ENCODE assay signal across 15 mouse cellular contexts in the genomic region with DNA sequence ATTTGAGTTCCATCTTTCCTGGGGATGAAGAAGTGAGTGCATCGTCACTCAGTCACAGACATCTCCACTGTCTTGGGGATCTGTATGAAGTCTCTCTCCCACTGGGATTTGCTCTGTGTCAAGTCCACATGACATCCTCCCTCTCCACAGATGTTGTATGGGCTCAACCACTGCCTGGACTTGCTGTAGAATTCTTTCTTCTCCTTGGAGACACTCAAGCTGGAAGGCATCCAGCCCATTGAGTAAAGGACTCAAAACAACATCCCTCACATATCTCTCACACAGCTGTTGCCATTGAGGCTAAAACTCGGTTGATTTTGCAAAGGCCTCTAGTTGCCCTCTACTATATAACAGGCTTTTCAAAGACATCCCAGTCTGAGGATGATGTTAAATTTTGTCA.
DNase-seq lines count a peak whose midpoint lies in the region; ATAC-seq and TF ChIP-seq lines count a peak whose summit lies in the region.
"Had no signal": no experiment of that assay in that cellular context is flagged by ENCODE, and none has a peak within 500 bp of the region (broad histone marks: within the 10 kb centered on the region; RNA-seq: fewer than 3 reads in every experiment).

No protein-coding gene starts in this region.

- H3K27me3 ChIP-seq in forebrain, embryonic 12.5 days, result no peaks in the 10 kb centered on the region
- H3K27me3 ChIP-seq: forebrain, embryonic 13.5 days had no signal

- no peaks in the 10 kb centered on the region for H3K36me3 ChIP-seq in forebrain, embryonic 12.5 days (replicated peaks)

- no peak overlapping the region for H3K4me3 ChIP-seq in olfactory bulb, adult 2 months (ENCODE audit: insufficient read depth, low read depth, low read length)
- no peak overlapping the region for H3K4me3 ChIP-seq in forebrain, embryonic 12.5 days (replicated peaks)
- H3K4me3 ChIP-seq: forebrain, embryonic 13.5 days had no signal

- H3K9ac ChIP-seq in forebrain, embryonic 12.5 days, result no peak overlapping the region
- H3K9ac ChIP-seq: forebrain, embryonic 13.5 days had no signal

- H3K4me1 ChIP-seq in olfactory bulb, adult 2 months (ENCODE audit: control insufficient read depth, insufficient read depth, low read length), result peaks cover 2% of the 10 kb centered on the region; the same call in 1 of the 2 replicates
- no peaks in the 10 kb centered on the region for H3K4me1 ChIP-seq in forebrain, embryonic 12.5 days
- H3K4me1 ChIP-seq: forebrain, embryonic 13.5 days had no signal

- WGBS in olfactory bulb, adult 2 months, result 75% methylated on average over 2 of the region's 2 CpGs
- WGBS in forebrain, embryonic 12.5 days, result 88% methylated on average over 2 of the region's 2 CpGs

- H3K27ac ChIP-seq in olfactory bulb, adult 2 months (ENCODE audit: insufficient read depth, low read depth, low read length), result peak overlapping the region; percentile 75
- no peak overlapping the region for H3K27ac ChIP-seq in forebrain, embryonic 12.5 days
- H3K27ac ChIP-seq: forebrain, embryonic 13.5 days had no signal

- no peak for TF ChIP-seq CTCF in olfactory bulb, adult 2 months (IDR thresholded peaks at IDR 0.05; ENCODE audit: insufficient read depth, low read depth, low read length)

- no peak for TF ChIP-seq POLR2A in olfactory bulb, adult 2 months (IDR thresholded peaks at IDR 0.05; ENCODE audit: insufficient read depth, low read depth, low read length)

- DNase-seq in kidney, postnatal 10 days, result peak; percentile 42
- no peak for DNase-seq in kidney, adult 18-20 months
- peak; percentile 24 for DNase-seq in gastrocnemius, postnatal 10 days
- peak; percentile 66 to 75 for DNase-seq in heart, adult 9 months (ENCODE audit: low spot score in 2 of 2)
- DNase-seq in testis, postnatal 10 days (ENCODE audit: low spot score), result no peak
- DNase-seq: cerebellum, postnatal 10 days; left cerebral cortex, postnatal 4 days; liver; lung, postnatal 36 days; retina, postnatal 1 day had no signal

- no peak overlapping the region for H3K4me2 ChIP-seq in forebrain, embryonic 12.5 days
- H3K4me2 ChIP-seq: forebrain, embryonic 13.5 days had no signal

- no peak for ATAC-seq in forebrain, embryonic 12.5 days (ENCODE audit: low FRiP score)
- ATAC-seq: forebrain, embryonic 13.5 days; hindbrain, embryonic 16.5 days; intestine, embryonic 16.5 days had no signal

- H3K9me3 ChIP-seq in forebrain, embryonic 12.5 days, result no peaks in the 10 kb centered on the region
- H3K9me3 ChIP-seq: forebrain, embryonic 13.5 days had no signal

Comparison
In these comparisons a context has a peak if more than half of its experiments do, and no peak if none do; other contexts are left out.
1. DNase-seq: peak in kidney, postnatal 10 days (single experiment), gastrocnemius, postnatal 10 days (single experiment) and heart, adult 9 months (2 of 2); none in kidney, adult 18-20 months (single experiment) and testis, postnatal 10 days (single experiment).